Comparison of ENCODE assay signal across 34 mouse cellular contexts in genomic region chr16:39887944-39888343, GRCm38 (mm10).
"Had no signal": no experiment of that assay in that cellular context is flagged by ENCODE, and none has a peak within 500 bp of the region (broad histone marks: within the 10 kb centered on the region; RNA-seq: fewer than 3 reads in every experiment).

No protein-coding gene starts in this region.

- ATAC-seq: hindbrain, embryonic 16.5 days; hindbrain, postnatal 0 days; inflammation-experienced regulatory T-cells, adult 6 months; intestine, embryonic 15.5 days; intestine, embryonic 16.5 days; intestine, postnatal 0 days had no signal

- H3K9ac ChIP-seq: heart, embryonic 12.5 days; heart, embryonic 13.5 days; heart, embryonic 15.5 days; hindbrain, embryonic 12.5 days; hindbrain, embryonic 13.5 days; hindbrain, embryonic 14.5 days; hindbrain, embryonic 15.5 days; intestine, embryonic 15.5 days; kidney, embryonic 15.5 days had no signal

- DNase-seq: heart, postnatal 10 days; heart, postnatal 36 days; heart, postnatal 4 days; kidney, adult 11 months; kidney, adult 18-20 months; kidney, adult 2 months; kidney, adult 8-10 months; kidney, adult 9 months; kidney, postnatal 10 days; kidney, postnatal 14 days; kidney, postnatal 25 days; kidney, postnatal 36 days; kidney, postnatal 4 days; layer of hippocampus, adult 9-11 months; layer of hippocampus, postnatal 36 days had no signal

- H3K36me3 ChIP-seq: heart, embryonic 10.5 days; heart, embryonic 12.5 days; heart, embryonic 13.5 days; heart, embryonic 15.5 days; hindbrain, embryonic 10.5 days; hindbrain, embryonic 12.5 days; hindbrain, embryonic 13.5 days; hindbrain, embryonic 15.5 days; intestine, embryonic 15.5 days; kidney, embryonic 15.5 days had no signal

- H3K4me3 ChIP-seq: heart, embryonic 10.5 days; heart, embryonic 12.5 days; heart, embryonic 13.5 days; heart, embryonic 15.5 days; hindbrain, embryonic 10.5 days; hindbrain, embryonic 12.5 days; hindbrain, embryonic 13.5 days; hindbrain, embryonic 15.5 days; intestine, embryonic 15.5 days; kidney, embryonic 15.5 days; layer of hippocampus, adult 2 months; left cerebral cortex, adult 2 months had no signal

- H3K9me3 ChIP-seq: heart, embryonic 10.5 days; heart, embryonic 12.5 days; heart, embryonic 13.5 days; heart, embryonic 15.5 days; hindbrain, embryonic 10.5 days; hindbrain, embryonic 12.5 days; hindbrain, embryonic 13.5 days; hindbrain, embryonic 15.5 days; intestine, embryonic 15.5 days; kidney, embryonic 15.5 days had no signal

- H3K27me3 ChIP-seq: heart, embryonic 12.5 days; heart, embryonic 13.5 days; heart, embryonic 15.5 days; hindbrain, embryonic 12.5 days; hindbrain, embryonic 13.5 days; hindbrain, embryonic 15.5 days; intestine, embryonic 15.5 days; kidney, embryonic 15.5 days had no signal

- H3K27ac ChIP-seq: heart, embryonic 10.5 days; heart, embryonic 13.5 days; heart, embryonic 15.5 days; hindbrain, embryonic 10.5 days; hindbrain, embryonic 12.5 days; hindbrain, embryonic 13.5 days; hindbrain, embryonic 14.5 days; hindbrain, embryonic 15.5 days; hindbrain, postnatal 0 days; intestine, embryonic 15.5 days; kidney, embryonic 15.5 days; kidney, postnatal 0 days; layer of hippocampus, adult 2 months; left cerebral cortex, adult 2 months had no signal

- H3K4me1 ChIP-seq: heart, embryonic 10.5 days; hindbrain, embryonic 10.5 days; hindbrain, embryonic 12.5 days; hindbrain, embryonic 13.5 days; hindbrain, embryonic 15.5 days; intestine, embryonic 15.5 days; kidney, embryonic 15.5 days had no signal

- H3K4me2 ChIP-seq: heart, embryonic 12.5 days; heart, embryonic 13.5 days; heart, embryonic 15.5 days; hindbrain, embryonic 12.5 days; hindbrain, embryonic 13.5 days; hindbrain, embryonic 14.5 days; hindbrain, embryonic 15.5 days; intestine, embryonic 15.5 days; kidney, embryonic 15.5 days had no signal
